Mouse (Mus musculus): ENCODE measurements around the gene Map6.
"Not testable (repeated sequence)": the region's sequence is repeated elsewhere in the genome, so short reads cannot be mapped to it uniquely, and the experiment has no call there.

Map6 gene

GRCm38 (mm10) chr7:99358371-99358770, 91.1 kb downstream of the Map6 start:
- no peak for DNase-seq

DNA sequence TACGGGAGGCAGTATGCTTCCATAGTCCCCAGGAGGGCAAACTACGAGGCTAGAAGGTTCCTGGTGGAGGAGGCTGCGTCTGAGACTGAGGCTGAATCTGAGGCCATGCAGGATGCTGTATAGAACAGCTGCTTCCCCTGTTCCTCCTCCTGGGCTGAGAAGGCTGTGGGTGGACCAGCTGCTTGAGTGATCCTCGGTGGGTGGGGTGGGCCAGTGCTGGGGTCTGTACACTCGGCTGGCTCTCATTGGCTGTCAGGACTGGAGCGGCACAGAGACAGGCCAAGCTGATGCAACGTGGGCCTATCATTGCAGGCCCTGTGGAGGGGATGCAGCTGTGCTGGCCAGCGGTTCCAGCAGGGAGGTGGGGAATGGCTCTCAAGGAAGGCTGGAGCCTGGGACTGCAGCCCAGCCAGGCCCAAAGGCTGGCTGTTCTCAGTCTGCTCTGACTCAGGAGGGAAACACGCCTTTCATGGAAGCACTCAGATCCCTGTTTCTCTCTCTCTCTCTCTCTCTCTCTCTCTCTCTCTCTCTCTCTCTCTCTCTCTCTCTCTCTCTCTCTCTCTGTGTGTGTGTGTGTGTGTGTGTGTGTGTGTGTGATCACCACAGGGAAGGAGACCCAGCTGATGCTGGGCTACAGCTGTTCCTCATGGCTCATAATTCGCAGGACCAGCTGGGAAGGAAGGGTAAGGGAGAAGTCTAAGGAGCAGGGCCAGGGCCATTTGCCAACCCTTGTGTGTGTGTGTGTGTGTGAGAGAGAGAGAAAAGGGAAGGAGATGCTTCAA, 93.0 kb downstream of the Map6 start:
- DNase-seq = no peak

DNA sequence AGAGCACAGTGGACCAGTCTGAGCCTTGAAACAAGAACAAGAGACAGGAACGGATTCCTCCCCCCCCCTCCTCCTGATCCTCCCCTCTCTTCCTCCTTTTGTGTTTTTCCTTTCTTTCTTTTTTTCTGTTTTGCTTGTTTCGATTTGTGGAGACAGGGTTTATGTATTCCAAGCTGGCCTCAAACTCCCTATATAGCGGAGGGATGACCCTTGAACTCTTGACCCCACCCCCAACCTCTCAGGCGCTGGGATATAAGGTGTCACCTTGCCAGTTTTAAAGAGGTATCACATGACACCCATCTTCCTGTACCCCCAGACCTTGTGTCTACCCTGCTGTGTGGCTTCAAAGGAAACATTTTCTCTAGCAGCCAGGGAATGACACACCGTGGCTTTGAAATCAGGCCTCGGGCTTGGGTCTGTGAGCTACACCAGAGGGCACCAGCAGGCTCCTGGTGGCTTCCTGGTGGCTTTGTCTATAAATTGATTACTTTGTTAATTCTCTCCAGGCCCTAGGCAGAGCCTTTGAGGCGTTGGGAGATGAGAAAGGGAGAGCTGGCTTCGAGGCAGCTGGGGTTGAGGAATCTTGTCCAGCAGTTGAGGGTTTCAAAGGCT, 93.7 kb downstream of the Map6 start:
- no peak for DNase-seq

DNA sequence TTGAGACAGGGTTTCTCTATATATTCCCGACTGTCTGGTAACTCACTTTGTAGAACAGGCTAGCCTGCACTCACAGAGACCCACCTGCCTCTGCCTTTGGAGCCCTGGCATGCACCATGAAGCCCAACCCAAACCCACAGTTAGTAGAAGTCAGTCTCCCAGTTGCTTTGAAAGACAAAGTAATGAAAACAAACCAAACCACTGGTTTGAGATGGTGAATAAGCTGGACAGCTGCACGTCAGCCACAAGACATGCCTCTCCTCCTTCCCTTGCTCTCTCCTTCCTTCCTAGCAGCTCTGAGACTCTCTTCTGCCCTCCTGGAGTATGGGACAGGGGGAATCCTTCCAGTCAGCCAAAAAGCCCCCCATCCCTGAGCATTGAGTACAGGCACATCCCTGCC, 94.9 kb downstream of the Map6 start:
- DNase-seq = no peak

DNA sequence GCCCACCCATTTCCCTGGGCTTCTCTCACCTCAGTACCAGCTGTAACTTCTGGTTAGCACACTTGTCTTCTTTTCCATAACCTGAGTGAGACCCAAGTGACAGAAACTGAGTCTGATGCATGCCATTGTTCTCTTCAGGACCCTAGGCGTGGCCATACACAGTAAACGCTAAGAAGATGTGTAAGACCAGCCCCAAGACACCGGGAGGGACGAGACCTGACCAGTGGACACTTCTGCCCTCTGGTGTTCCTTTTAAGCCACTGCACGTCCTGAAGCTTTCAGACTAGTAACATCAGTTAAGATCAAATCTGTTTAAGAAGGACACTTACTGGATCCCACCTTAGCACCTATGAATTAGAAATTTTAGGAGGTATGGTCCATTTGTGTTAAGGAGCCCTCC, 97.8 kb downstream of the Map6 start:
- DNase-seq = no peak

DNA sequence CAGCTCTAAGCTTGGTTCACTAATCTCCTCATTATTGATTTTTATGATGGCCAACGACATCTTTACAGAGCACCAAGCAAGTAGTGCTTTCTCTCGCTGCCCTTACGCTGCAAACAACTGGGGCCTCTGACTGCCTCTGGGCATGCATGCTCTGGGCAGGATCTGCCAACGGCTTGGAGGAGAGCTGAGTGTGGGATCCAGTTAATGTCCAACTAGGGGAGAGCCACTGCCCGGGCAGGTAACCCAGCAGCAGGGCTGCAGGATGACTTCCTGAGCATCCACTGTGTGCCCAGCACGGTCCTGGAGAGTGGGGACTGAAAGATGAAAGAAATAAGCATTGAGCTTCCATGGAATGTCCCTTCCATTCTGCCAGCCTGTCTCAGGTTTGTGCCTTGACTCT, 99.5 kb downstream of the Map6 start:
- DNase-seq = no peak

DNA sequence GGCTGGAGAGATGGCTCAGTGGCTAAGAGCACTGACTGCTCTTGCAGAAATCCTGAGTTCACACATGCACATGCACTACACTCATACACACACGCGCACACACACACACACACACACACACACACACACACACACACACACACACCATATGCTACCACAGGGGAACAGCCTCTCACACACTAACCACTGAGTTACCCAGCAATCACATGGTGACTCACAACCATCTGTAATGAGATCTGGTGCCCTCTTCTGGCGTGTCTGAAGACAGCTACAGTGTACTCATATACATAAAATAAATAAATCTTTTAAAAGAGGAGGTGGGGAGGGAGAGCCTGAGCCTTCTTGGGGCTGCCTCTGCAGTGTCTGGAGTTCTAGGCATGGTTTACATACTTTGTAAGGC, 107.1 kb downstream of the Map6 start:
- DNase-seq = not testable (repeated sequence)

DNA sequence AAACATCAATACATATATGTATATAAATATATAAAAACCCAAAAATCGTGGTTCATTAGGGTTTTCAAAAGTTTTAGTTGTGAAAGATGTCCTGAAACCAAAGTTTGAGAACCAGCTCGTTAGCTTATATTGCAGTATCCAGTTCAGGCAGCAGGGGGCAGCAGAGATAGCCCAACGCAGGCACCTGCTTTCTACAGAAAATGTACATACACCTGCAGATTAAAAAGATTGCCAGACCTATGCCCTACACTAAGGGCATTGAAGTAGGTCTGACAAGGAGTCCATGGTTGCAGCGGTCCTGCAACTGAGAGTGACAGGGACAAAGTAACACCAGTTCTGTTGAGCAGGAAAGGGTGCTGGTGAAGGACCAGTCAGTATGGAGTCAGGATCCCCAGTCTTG, 108.2 kb downstream of the Map6 start:
- peak; percentile 59 for DNase-seq

DNA sequence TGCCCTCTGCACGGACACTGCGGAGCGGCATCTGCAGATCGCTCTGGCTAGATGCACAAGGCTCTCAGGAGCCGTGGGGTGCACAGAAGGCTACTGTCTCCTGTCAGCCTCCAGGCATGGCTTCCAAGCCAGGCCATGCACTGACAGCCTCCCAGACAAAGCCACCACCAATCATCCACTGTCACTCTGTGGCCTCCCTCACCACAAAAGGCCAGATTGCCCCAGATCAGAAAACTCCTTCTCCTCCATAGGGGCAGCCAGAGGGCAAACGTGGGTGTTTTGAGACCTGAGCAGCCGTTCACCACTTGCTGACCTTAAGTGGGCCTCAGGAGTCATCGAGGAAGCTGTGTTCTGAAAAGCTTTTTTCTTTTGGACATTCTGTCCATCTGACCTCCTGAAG, 111.6 kb downstream of the Map6 start:
- no peak for DNase-seq

DNA sequence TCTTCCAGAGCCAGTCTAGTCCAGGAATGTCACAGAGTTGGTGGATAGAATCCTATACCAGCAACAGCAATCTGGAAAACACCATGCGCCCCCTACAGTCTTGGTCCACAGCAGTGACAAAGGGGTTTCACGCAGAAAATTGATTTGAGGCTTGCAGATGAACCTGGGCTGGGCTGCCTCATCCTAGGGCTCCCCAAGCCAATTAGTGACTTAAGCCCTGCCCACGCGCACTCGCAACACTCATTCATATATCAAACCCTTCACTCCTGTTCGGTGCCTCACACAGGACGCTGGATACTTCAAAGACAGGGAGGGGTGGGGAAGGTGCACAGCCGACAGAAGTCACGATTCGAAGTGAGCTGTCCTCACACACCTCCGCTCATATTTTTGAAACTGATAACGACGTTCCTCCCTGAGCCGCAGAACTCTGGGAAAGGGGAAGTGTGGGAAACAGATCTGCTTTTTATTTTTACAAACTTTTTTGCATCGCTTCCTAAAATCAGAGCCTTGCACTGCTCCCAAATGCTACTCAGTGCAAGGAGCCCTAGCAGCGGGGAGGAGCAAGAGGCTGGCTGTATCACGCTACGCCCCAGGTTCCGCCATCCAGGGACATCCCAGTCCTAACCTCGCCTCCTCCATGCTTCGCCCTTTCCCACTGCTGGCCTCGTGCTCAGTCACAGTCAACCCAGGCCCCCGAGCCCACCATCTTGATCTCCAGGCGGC, 113.4 kb downstream of the Map6 start:
- peak; percentile 55 for DNase-seq

DNA sequence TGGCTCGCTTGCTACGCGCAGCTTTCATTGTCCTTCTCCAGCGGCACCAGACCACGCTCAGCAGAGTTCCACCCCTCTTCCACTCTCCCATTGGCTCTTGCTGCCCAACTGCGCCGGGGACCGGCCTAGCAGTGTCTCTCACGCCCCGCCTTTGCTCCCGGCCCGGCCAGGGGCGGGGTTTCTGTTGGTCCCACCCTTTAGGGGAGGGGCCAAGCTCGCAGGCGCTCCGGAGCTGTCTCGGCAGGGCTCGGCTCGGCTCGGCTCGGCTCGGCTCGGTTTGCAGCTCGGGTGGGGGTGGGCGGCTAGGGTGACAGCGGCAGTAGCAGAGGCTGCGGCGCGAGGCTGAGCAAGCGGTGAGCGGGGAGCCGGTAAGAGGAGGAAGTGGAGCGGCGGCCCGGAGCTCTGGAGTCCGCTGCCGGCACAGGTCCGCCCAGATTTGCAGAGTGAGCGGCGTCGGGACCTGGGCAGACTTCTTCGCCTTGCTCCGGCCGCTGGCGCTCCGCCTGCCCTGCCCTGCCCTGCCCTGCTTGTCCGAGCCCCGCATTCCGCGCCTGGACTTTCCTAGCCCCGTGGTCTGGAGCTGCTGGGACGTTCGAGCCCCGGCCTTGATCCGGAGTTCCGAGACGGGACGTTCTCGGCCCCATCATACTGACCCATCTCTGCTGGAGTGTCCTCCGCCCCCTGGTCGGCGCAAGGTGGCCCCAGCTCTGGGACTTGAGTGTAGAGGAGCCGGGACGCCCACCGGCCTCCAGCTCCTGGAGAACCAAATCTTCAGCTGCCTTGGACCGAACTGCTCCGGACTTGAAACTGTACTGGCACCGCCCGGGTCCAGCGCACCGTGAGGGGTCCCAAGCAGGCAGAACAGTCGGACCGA, 114.2 kb downstream of the Map6 start, which contains the start of gene Gdpd5:
Gene Gdpd5, plus strand, starts transcription at position 201 of the 874 bp plus-strand sequence.
- DNase-seq = peak; percentile 98

DNA sequence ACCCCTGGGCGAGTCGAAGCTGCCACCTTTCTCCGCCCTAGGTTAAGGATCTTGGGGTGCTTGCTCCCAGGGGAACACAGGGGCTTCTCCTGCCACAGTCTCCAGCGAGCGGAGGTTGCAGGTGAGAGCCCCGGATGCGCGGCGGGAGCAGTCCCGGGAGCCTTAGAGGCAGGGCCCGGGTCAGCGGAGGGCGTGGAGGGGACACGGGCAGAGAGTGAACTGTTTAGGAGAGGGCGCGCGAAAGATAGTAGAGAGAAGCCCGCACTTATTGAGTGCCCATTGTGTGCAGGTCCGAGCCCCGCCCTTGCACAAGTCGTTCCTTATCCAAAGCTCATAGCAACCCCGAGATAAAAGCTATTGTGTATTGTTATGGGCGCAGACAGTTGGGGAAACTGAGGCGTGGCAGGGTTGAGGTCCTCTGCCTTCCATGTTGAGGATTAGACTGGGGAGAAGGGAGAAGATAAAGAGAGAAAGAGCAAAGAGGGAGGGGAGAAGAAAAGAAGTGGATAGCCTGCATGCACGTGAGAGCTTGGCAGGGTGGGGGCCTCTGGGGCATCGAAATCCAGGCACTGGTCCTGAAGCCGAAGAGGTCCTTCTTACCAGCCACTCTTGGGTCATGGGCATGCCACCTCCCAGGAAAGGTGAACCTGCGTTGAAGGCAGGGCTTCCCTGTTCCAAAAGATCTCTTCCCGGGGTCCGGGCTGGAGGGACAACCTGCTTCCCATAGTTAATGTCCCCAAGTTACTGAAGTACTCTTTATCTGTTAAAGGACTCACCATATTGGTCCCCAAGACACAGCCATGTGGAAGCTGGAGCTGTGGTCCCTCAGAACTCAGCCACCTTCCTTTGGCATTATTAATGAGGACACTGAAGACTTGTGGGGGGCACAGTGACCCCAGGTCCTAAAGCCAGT, 115.1 kb downstream of the Map6 start:
- DNase-seq = peak; percentile 54

DNA sequence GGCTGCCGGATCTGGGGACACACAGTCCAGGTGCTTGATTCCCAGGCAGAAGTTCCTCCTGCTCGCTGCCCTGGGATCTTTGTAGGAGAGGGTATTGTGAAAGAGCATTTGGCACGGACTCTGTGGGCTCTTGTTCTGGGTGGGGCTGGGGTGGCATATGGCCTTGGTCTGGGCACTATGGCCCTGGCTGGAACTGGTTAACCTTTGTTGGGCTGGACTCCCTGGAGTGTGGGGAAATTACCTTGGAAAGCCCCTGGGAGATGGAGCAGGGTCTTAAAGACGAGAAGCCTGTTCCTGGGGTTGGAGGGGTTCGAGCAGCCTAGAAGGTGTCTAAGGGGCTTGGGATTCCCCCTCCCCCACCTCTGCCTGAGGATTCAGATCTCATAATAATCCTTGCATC, 116.0 kb downstream of the Map6 start:
- DNase-seq = peak; percentile 65

DNA sequence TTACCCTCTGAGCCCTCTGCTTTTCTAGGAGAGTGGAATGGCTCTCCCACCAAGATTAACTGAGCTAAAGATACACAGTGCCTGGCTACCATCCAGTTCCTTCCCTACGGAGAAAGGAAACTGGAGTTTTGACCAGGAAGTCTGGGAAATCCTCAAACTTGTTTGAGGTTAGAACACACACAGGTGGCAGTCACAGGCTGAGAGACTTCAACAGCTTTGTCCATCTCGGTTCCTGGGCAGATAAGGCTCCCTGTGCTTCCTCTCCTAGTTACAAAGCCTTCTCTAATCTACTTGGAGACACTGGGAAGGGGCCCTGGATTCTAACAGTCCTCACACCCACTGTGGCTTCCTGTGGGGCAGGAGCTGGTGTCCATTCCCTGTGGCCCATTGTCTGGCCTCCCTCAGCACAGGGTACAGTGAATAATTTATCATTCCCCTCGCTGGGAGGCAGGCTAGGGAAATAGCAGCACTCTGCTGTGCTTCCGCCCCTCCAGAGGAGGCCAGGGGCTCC, 116.9 kb downstream of the Map6 start:
- peak; percentile 39 for DNase-seq

DNA sequence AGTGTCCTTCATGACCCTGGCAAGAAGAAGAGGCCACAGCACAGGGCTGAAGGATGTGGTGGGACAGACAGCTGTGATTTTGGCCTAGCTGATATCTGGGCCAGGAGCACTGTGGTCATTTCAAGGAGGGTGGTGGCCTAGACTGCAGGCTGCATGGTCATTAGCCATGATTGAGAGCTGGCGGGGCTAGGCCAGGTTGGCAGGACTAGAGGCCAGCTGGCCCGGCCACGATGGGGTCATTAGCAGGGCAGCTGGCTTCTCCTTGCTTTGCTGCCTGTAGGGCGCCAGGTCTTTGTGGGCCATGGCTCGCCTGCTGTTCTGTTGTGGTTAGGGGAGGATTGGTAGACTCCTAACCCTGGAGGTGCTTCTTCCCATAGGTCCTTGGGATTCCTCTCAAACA, 118.8 kb downstream of the Map6 start:
- DNase-seq = peak; percentile 82
